Mouse (Mus musculus) cerebellum, postnatal 25 days (tissue): Measurements from ENCODE around the gene Col4a6.

Experiments used
- DNase-seq, 2 experiments: peaks; one replicate each; pipeline ENCODE4 v3.0.0; 2021; ENCODE audit warnings: mixed read lengths in 2 of 2

Col4a6 gene

DNA sequence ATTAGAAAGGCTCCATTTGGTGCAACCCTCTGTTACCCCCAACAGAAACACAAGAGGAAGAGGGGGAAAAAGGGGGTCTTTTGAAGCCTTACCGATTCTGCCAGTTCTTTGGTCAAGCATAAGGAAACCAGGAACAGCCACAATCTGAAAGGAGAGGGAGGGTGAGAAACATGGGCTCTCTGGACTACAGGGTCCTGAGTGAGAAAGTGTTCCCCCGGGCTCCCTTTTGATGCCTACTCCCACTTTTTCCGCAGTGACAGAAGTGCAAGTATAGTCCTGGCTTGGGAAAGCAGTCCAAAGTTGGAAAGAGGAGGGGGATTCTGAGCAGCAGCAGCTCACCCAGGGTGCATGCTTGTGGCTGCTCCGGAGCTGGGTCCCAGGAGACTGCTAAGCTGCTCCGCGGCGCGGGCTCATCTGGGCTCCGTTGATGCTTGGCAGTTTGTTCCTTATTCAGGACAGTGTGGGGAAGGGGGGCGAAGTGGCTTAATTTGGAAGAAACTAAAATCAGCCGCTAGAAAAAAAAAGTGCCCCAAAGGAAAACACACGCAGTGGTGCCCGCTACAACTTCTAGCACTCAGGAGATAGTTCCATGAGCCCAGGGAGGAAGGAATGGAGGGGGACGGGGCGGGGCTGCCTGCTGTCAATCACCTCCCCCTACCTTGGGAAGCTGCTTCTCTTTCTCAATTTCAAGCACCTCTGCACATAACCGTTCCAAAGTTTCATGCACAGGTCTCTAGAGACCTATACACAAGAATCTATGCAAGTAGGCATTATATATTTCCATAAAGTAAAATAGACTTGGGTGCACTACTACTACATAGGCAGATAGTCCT is at the start of gene Col4a6:
Gene Col4a6, minus strand, starts transcription at position 607 of the 833 bp plus-strand sequence.
- DNase-seq = no peak

GRCm38 (mm10) chrX:141503125-141503524 is 29.2 kb upstream of the Col4a6 start:
- no peak for DNase-seq

GRCm38 (mm10) chrX:141494545-141494944 is 20.7 kb upstream of the Col4a6 start:
- DNase-seq = no peak

DNA sequence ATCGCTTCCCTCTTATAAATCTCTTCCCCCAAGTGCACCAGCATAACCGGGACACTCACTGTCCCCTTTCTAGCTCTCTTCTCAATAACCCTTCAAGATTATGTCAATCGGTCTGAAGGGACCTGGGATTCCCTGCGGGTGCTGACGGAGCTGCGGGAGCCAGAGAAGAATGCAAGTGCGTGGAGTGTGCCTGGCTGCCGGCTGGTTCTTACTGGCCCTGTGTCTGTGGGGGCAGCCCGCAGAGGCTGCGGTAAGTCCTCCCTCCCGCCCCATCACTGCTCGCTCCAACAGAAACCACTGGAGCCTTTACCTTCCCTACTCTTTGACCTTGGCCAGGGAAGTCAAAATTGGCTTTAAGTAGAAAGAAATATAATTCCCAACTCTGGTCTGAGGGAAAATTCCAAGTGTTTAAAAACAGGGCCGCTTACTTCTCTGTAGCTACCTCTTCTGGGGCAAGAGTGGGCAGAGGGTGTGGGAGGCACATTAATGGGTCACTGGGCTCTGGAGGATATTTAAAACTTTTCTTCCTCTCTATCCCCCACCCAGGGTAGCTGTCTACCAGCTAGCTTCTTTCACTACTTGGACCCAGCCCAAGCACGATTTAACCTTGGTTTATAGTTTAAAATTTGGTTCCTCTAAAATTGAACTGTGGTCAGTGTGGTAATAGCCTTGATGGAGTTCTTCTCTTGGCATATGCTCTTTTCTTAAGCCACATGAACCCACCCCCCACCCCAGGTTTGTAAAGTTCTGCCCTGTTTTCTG is 1.9 kb upstream of the Col4a6 start:
- peak; percentile 4 to 7 for DNase-seq

DNA sequence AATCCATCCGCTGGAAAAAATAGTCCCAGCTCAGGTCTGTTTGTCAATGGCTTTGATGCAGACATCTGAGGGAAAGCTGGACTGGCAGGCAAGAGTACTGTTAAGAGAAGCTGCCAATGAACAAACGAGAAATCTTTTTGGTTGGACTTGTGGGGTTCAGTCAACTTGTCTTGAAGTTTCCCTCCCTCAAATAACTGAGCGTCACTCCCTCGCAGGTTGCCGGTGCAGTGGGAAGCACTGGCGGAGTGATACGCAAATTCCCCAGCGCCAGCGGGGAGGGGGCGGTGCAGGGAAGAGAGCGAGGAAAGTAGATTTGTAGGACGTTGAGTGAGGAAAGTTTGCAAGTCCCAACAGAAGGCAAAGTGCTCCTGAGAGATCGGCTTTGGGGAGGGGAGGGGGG is 1.2 kb upstream of the Col4a6 start, which contains the start of gene Col4a5:
Gene Col4a5, plus strand, starts transcription at position 276 of the 400 bp plus-strand sequence.
- DNase-seq = peak; percentile 32 to 50

DNA sequence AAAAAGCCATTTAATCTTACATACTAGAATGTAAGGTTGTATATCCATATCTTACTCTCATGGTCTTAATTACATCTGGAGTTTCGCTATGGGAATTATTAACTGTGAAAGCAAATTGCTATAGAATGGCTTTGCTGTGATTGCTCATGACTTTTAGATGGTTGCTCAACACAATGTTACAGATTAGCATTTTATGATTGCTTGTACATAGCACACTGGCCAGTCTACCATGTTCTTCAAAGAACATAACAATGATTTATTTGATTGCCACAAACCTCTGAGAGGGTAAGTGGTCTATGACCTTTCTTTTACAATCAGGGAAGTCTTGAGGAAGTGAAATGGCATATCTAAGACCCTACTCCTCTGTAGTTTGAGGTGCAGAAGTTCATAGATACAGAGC is 25.9 kb downstream of the Col4a6 start:
- DNase-seq = no peak

DNA sequence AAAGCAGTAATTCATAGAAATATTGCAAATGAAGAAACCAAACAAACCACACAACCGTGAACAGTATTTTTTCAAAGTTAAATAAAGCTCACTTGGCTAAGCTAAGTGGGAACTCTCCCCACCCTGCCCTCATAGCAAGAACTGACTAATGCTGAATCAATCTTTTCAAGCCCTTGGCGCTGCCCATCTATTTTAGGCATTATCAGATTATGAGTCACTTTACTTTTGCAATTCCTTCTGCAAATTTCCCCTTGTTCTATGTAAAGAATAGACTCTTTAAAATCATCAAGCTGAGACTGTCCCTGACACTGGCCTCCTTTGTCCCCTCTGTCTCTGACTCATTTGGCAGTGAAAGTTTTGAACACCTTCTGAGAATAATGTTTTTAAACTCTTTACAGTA is 34.5 kb downstream of the Col4a6 start:
- no peak for DNase-seq

DNA sequence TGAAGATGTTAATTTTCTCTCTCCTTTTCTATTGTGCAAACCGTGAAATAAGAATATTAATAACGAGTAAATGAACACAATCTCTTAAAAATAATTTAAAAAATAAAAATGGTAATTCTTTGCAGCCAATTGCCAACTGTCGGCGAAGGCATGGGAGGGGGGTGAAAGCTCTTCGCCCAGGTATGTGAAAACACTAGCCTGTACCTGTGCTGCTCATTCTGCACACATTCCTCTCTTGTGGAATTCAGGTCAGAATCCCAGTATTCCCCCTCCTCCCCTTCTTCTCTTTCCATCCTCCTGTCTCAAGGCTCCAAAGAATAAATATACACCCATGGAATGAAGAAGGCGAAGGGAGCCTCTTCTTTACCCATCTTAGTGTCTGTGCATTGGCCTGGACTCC is 37.1 kb downstream of the Col4a6 start:
- DNase-seq = no peak

GRCm38 (mm10) chrX:141415318-141415717 is 58.6 kb downstream of the Col4a6 start:
- DNase-seq = no peak

GRCm38 (mm10) chrX:141396243-141396642 is 77.6 kb downstream of the Col4a6 start:
- no peak for DNase-seq

DNA sequence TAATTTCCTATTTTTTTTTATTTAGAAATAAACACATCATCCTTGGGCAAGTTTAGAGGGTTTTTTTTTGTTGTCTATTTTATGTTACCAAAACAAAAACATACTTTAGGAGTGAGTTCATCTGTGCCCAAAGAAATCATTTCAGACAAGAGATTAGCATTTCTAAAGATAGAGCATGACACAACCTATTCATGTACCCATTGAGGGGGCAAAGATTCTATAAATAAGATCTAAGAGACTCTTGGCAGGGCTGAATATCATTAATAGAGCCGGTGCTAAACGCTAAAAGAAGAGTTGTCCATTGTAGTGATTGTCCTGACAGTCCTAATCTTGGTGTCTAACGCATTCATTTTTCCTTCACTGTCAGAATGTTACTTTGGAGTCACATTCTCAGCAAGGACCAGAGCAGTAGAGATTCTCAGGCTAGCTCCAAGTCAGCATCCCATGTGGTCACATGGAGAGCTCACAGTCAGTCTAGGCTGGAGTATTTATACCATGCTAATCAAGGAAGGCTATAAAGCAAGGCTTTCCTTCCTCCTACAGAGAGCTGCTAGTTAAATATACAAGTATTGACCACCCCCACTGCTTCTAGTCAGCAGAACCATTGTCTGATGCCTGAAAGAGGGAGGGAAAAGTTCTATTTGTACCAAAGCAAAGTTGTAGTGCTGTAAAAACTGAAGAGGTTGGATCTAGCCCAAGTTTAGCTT is 88.3 kb downstream of the Col4a6 start:
- no peak for DNase-seq

DNA sequence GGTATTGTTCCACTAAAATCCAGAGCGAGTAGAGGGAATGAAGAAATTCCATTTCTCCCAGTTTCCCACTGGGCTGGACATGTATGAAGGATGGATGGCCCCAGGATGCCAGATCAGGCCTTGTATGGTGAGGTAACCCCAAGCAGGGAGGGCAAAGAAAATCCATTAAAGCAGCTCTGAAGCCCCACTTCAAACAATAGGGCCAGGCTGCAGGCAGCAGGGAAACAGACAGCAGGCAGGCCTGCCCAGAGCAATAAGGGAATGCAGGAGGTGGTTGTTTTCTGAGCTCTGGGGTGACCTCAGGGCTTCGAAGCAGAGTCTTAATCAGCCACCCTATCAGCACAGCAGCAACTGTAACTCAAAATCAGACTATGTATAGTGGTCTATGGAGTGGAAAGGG is 89.2 kb downstream of the Col4a6 start:
- DNase-seq = no peak

DNA sequence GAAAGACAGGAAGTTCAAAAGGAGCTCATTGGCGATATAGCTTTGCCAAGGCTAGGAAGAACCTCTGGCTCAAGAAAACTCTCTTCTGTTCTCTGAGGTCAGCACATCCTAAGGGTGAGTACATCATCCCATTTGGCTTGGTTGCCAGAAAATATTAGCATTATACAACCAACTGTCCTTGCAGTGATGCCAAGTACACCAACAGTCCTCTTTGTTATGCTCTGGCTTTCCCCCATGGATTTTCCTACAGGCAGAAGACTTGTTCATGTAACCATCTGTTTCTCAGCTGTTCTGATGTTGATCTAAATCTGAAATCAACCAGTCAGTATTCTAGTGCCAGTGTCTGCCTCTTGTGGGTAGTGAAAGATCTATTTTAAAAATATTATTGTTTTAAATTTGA is 103.6 kb downstream of the Col4a6 start:
- no peak for DNase-seq

GRCm38 (mm10) chrX:141363331-141363730 is 110.5 kb downstream of the Col4a6 start:
- DNase-seq = no peak

DNA sequence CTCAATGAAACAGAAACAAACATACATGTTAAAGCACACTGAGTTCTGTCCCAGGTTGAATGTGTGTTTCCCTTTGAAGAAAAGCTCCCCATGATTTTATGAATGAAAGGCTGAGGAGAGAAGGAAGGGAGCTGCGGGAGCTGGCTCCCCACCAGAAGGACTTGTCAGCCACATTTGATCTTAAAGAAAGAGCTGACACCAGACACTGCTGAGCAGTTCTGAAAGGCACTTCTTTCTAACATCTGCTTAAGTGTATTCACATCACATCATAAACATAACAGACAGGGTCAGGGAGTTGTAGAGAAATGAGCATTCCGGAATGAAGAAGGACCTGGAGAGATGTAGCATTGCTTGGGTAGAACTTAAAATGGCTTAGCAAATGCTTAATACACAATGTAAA is 132.5 kb downstream of the Col4a6 start:
- DNase-seq = no peak

DNA sequence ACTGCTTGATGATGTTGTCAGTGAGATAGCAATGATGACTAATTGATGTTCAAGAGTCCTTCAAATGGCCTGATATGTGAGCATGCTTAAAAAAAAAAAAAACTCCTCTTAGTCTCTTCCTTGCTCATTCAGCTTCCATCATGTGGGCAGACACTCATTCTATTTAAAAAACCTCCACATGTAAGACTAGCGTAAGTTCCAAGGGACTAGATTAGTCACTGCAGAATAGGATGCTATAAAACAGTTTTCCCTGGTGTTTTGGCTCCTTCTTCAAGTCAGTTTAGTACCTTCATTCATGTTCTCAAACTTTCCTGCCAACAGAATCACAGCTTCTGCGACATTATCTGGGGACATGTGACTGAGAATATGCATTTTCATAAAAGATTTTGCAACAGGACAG is 145.8 kb downstream of the Col4a6 start:
- no peak for DNase-seq

DNA sequence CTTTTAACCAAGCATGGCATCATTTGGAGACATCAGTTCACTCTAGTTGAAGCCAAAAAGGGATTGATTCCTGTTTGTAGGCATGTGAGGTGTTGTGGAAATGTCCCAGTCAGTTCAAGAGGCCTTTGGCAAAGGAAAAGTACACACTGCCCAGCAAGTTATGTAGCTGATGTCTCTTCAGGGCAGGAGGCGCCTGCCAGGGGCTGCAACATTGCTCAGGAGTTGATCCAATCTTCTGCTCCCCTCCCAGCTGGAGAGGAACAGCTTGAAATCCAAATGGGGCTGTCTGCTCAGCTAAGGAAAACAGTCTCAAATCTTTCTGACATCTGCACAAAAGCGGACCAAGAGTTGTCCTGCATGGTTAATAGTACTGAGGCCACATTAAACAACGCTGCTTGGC is 149.7 kb downstream of the Col4a6 start:
- DNase-seq = no peak

DNA sequence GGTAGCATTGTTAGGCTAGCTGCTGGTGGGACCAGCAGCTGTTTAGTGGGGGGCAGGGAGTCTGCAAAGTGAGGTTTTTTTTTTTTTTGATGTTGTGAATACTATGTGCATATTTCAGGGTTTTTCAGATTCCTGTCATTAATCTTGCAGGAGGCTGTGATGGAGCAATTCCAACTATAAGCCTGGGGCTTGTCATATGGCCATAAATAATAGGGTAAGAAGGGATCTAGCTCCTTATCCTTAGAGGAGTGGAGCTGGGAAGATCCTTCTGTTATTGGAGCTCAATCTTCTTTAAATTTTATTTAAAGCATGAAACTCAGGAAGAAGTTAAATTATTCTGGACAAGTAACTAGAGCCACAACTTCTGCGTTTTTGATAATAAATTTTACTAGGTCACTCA is 157.7 kb downstream of the Col4a6 start:
- DNase-seq = no peak

DNA sequence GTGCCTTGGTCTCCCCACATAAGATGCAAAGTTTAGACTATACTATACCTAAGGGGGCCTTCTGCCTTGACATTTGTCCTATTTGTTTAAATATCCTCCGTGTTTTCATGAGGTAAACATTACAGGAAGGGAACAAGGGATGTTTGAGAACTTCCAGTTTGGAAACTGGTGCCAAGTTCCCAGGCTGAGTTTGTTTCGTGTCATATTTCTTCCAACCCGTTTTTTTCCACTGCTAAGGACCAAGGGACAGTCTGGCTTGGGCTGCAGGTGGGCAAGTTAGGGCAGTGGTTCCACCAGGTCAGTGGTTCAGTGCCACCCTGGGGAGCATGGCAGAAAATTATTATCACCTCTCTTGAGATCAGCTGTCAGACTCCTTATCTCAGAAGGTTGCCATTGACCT is 158.1 kb downstream of the Col4a6 start:
- DNase-seq = no peak

- DNase-seq = no peak
These were observed 181.0 kb downstream of the Col4a6 start for GRCm38 (mm10) chrX:141292702-141293462.

DNA sequence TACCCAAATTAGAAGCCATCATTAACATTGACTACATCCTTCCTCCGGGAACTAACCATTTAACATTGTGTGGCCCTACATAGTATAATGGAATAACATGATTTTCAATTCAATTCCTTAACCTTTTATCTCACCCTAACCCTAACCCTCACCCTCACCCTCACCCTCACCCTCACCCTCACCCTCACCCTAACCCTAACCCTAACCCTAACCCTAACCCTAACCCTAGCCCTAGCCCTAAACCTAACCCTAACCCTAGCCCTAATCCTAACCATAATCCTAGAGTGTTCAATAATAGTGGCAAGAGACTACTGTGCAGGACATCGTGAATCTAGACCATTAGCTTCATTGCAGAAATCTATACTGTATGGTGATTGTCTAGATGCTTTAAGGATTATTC is 197.5 kb downstream of the Col4a6 start:
- DNase-seq = no peak

- DNase-seq = no peak
These were observed 207.9 kb downstream of the Col4a6 start for GRCm38 (mm10) chrX:141265986-141266385.

DNA sequence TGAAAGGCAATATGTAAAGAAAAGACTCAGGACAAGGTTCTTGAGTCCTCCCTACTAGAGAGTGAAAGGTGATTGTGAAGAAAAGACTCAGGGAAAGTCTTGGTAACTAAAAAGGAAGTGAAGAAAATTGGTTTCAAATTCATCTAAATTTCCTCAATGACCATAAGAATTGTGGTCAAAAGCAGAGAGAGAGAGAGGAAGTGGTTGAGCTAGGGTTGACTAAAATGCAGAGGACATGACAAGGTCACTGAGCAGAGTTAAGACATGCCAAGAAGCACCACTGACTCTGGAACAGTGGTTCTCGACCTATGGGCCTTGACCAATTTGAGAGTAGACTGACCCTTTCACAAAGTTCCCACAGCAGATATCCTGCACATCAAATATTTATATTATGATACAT is 224.2 kb downstream of the Col4a6 start:
- DNase-seq = no peak
